ENCODE assay signal across 8 mouse cellular contexts in the genomic region with DNA sequence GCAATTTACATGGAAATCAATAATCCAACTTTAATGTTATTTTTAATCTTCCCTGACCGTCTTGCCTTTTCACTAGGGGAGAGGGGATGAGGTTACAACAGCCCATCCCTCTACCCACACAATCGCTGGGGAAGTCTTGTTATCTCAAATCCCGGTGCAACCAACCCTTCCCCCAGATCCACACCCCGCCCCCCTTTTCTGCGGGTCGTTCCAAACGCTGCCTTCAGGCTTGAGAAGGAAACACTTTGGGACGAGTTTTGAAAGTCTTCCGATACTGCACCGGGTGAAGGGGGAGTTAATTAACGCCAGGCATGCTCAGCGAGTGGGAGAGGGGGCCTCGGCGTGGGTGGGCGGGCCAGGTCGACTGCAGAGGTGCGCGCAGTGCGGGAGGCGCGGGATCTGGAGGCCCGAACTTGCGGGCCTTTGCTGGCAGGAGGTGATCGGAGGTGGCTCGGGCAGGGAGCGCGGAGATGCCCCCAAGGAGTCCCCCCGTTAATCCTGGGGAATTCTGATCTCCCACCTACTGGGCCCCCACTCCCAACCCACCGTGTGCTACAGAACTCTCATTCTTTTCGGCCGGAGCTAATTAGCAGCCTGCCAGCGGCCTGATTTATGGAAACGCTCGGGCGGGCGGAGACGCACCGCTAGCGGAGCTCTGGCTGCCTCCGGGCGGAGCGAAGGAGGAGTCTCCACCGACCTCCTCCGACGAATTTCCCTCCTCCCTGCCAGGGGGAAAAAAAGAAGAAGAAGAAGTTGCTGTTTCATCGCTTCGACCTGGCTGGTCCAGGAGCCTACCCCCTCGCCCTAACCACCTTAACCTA. TPM values are rescaled to one million over a fixed set of nuclear protein-coding genes. Genes with fewer than 3 reads are reported as not detected.
A peak's percentile ranks its signal among the peaks of the same experiment; 100 is the strongest.
DNase-seq lines count a peak whose midpoint lies in the region; ATAC-seq lines count a peak whose summit lies in the region.

No protein-coding gene starts in this region.

- H3K27me3 ChIP-seq in limb, embryonic 12.5 days, result peaks cover 97% of the 10 kb centered on the region
- peaks cover 95% of the 10 kb centered on the region for H3K27me3 ChIP-seq in midbrain, embryonic 13.5 days

- peak overlapping the region; percentile 88 for H3K4me2 ChIP-seq in limb, embryonic 12.5 days
- peak overlapping the region; percentile 60 for H3K4me2 ChIP-seq in midbrain, embryonic 13.5 days (replicated peaks)

- H3K4me1 ChIP-seq in limb, embryonic 12.5 days (replicated peaks), result peaks cover 32% of the 10 kb centered on the region
- H3K4me1 ChIP-seq in midbrain, embryonic 13.5 days (replicated peaks), result peaks cover 39% of the 10 kb centered on the region

- WGBS in limb, embryonic 12.5 days, result under 1% methylated on average over 48 of the region's 48 CpGs
- WGBS in midbrain, embryonic 13.5 days, result under 1% methylated on average over 47 of the region's 48 CpGs

- peak overlapping the region; percentile 51 for H3K9ac ChIP-seq in limb, embryonic 12.5 days (replicated peaks)
- H3K9ac ChIP-seq in midbrain, embryonic 13.5 days (replicated peaks), result peak overlapping the region; percentile 70

- peak overlapping the region; percentile 45 for H3K4me3 ChIP-seq in limb, embryonic 12.5 days (replicated peaks)
- peak overlapping the region; percentile 36 for H3K4me3 ChIP-seq in midbrain, embryonic 13.5 days (replicated peaks)

- no peak for DNase-seq in cerebellum, postnatal 36 days
- DNase-seq in embryo, embryonic 11 days, result peak; percentile 91
- peak; percentile 78 to 82 for DNase-seq in urinary bladder, postnatal 4 days (ENCODE audit: low spot score in 2 of 2)
- no peak for DNase-seq in spleen, postnatal 14 days (ENCODE audit: low spot score in 2 of 2)

- no peaks in the 10 kb centered on the region for H3K9me3 ChIP-seq in limb, embryonic 12.5 days
- H3K9me3 ChIP-seq in midbrain, embryonic 13.5 days, result no peaks in the 10 kb centered on the region

- H3K27ac ChIP-seq in limb, embryonic 12.5 days, result no peak overlapping the region
- peak overlapping the region; percentile 81 for H3K27ac ChIP-seq in midbrain, embryonic 13.5 days

- peak; percentile 31; the same call in 1 of the 2 replicates for ATAC-seq in cerebellum, adult (ENCODE audit: insufficient number of reproducible peaks, low FRiP score, low TSS enrichment)
- peak; percentile 77 to 79 for ATAC-seq in hematopoietic stem cell, adult 5-6 weeks (replicated peaks in 1 of 2; ENCODE audit: insufficient read depth in 1 of 2, low FRiP score in 2 of 2, low TSS enrichment in 1 of 2, low read depth in 1 of 2, poor library complexity in 2 of 2, severe bottlenecking in 2 of 2)
- peak; percentile 33; the same call in 1 of the 2 replicates for ATAC-seq in limb, embryonic 12.5 days (ENCODE audit: insufficient number of reproducible peaks, insufficient read depth, low FRiP score, low TSS enrichment, low read depth)
- ATAC-seq in midbrain, embryonic 13.5 days, result peak; percentile 53

- H3K36me3 ChIP-seq in limb, embryonic 12.5 days, result no peaks in the 10 kb centered on the region
- no peaks in the 10 kb centered on the region for H3K36me3 ChIP-seq in midbrain, embryonic 13.5 days

RNA-seq across cellular contexts. Expression of gene Nr2f2, which starts 35.1 kb away (rescaled TPM):
- total RNA-seq in hematopoietic stem cell, adult 5-6 weeks (2017), result not detected in 2 replicates
- 71.8 and 76.9 TPM in 2 replicates for polyA plus RNA-seq in limb, embryonic 12.5 days (2016; fragmentation: Nextera tagmentation; extraction: Ambion mirVana)
- polyA plus RNA-seq in midbrain, embryonic 13.5 days (2015; fragmentation: Nextera tagmentation; extraction: Ambion mirVana), result 132 and 143 TPM in 2 replicates

Comparison
In these comparisons a context has a peak if more than half of its experiments do, and no peak if none do; other contexts are left out.
1. DNase-seq: peak in embryo, embryonic 11 days (single experiment) and urinary bladder, postnatal 4 days (2 of 2); none in cerebellum, postnatal 36 days (0 of 2) and spleen, postnatal 14 days (0 of 2).
2. Peak in every context shown above with its lines, with median percentiles within 50 percentile points of each other: ATAC-seq.